Mouse (Mus musculus) brain, embryonic 14.5 days (tissue): ENCODE results near the gene Slc2a9.

Experiments used
- CTCF ChIP-seq: fragments of 200-500 bp; IDR thresholded peaks from 2 replicates; pipeline ENCODE4 v1.5.1; 2012; ENCODE audit warnings: inconsistent platforms, mild to moderate bottlenecking, moderate library complexity, borderline replicate concordance; ENCODE audit not compliant: insufficient read depth, insufficient read length; ENCODE audit errors: extremely low read depth
- POLR2A ChIP-seq: fragments of 200-500 bp; IDR thresholded peaks from 2 replicates; pipeline ENCODE4 v1.6.1; 2012; ENCODE audit warnings: mild to moderate bottlenecking, inconsistent platforms, borderline replicate concordance; ENCODE audit not compliant: poor library complexity, insufficient read depth, insufficient read length, severe bottlenecking; ENCODE audit errors: extremely low read depth

- TF ChIP-seq CTCF = no peak
- no peak for TF ChIP-seq POLR2A
Observed at GRCm38 (mm10) chr5:38550221-38550768, 47.4 kb upstream of the Slc2a9 start.
